Comparison of ENCODE assay signal across 24 mouse cellular contexts in genomic region chr5:134225110-134225901, GRCm38 (mm10). TPM values are rescaled to one million over a fixed set of nuclear protein-coding genes. Genes with fewer than 3 reads are reported as not detected.
DNase-seq lines count a peak whose midpoint lies in the region; ATAC-seq and TF ChIP-seq lines count a peak whose summit lies in the region.
"Had no signal": no experiment of that assay in that cellular context is flagged by ENCODE, and none has a peak within 500 bp of the region (broad histone marks: within the 10 kb centered on the region; RNA-seq: fewer than 3 reads in every experiment).

No protein-coding gene starts in this region.

- no peak overlapping the region for H3K4me3 ChIP-seq in thymus, adult 2 months (ENCODE audit: control insufficient read depth, insufficient read depth, low read length)
- H3K4me3 ChIP-seq: embryonic facial prominence, embryonic 13.5 days; forebrain, embryonic 15.5 days; heart, embryonic 10.5 days; hindbrain, embryonic 15.5 days; left cerebral cortex, adult 2 months; limb, embryonic 12.5 days; midbrain, embryonic 12.5 days; neural tube, embryonic 12.5 days had no signal

- no peaks in the 10 kb centered on the region for H3K27me3 ChIP-seq in thymus, adult 2 months (ENCODE audit: control insufficient read depth, insufficient read depth, low read length)
- H3K27me3 ChIP-seq: Patski had no signal

- no peak overlapping the region for H3K27ac ChIP-seq in thymus, adult 2 months (ENCODE audit: control insufficient read depth, insufficient read depth, low read length)
- H3K27ac ChIP-seq: embryonic facial prominence, embryonic 13.5 days; forebrain, embryonic 15.5 days; heart, embryonic 10.5 days; hindbrain, embryonic 15.5 days; kidney, postnatal 0 days; left cerebral cortex, adult 2 months; limb, embryonic 12.5 days; midbrain, embryonic 12.5 days; neural tube, embryonic 12.5 days had no signal

- peaks cover 54% of the 10 kb centered on the region for H3K4me1 ChIP-seq in thymus, adult 2 months (replicated peaks; ENCODE audit: control insufficient read depth, insufficient read depth, low read length)

- no peak for TF ChIP-seq CTCF in thymus, adult 2 months (IDR thresholded peaks at IDR 0.05; ENCODE audit: borderline replicate concordance, control insufficient read depth, extremely low read depth, insufficient read depth, low read length, poor library complexity)

- TF ChIP-seq POLR2A in thymus, adult 2 months (IDR thresholded peaks at IDR 0.05; ENCODE audit: control insufficient read depth, extremely low read depth, insufficient read depth, low read length, poor library complexity), result no peak

- DNase-seq in kidney, postnatal 14 days, result peak; percentile 45
- no peak for DNase-seq in kidney, adult 11 months
- peak; percentile 40 for DNase-seq in thymus, postnatal 14 days
- no peak for DNase-seq in thymus, adult 2 months
- no peak for DNase-seq in adrenal gland, postnatal 14 days
- no peak for DNase-seq in lung, postnatal 10 days
- DNase-seq: adrenal gland, adult 8-10 months; cerebellum, adult 11 months; cerebellum, postnatal 10 days; gastrocnemius, postnatal 36 days; lung, postnatal 36 days; right cerebral cortex, postnatal 4 days had no signal

- ATAC-seq in granulocyte monocyte progenitor cell, adult 5-6 weeks (replicated peaks; ENCODE audit: poor library complexity, severe bottlenecking), result peak; percentile 38
- ATAC-seq: forebrain, embryonic 15.5 days; intestine, embryonic 16.5 days; Patski had no signal

- WGBS in thymus, adult 2 months, result 46% methylated on average over 30 of the region's 30 CpGs

- no peaks in the 10 kb centered on the region for H3K36me3 ChIP-seq in thymus, adult 2 months (ENCODE audit: control insufficient read depth, insufficient read depth, low read length)
- H3K36me3 ChIP-seq: embryonic facial prominence, embryonic 13.5 days; forebrain, embryonic 15.5 days; heart, embryonic 10.5 days; hindbrain, embryonic 15.5 days; limb, embryonic 12.5 days; midbrain, embryonic 12.5 days; neural tube, embryonic 12.5 days had no signal

RNA-seq across cellular contexts. Expression of gene Ncf1, which starts 4.1 kb away (rescaled TPM):
- polyA plus RNA-seq in thymus, adult 2 months (2012; rRNA removed), result 28.6 and 35.9 TPM in 2 replicates
- 163 and 170 TPM in 2 replicates for total RNA-seq in granulocyte monocyte progenitor cell, adult 5-6 weeks (2014; fragmentation: Nextera tagmentation)
- total RNA-seq in granulocyte monocyte progenitor cell, adult 5-6 weeks (2017), result 165 and 177 TPM in 2 replicates
- 8.1 and 12.4 TPM in 2 replicates for total RNA-seq in adrenal gland, postnatal 14 days (2021)

RNA-seq across cellular contexts. Expression of gene Gtf2ird2, which starts 41.5 kb away (rescaled TPM):
- polyA plus RNA-seq in thymus, adult 2 months (2012; rRNA removed), result 9.7 and 9.9 TPM in 2 replicates
- total RNA-seq in granulocyte monocyte progenitor cell, adult 5-6 weeks (2014; fragmentation: Nextera tagmentation), result 1.3 and 15.1 TPM in 2 replicates
- total RNA-seq in granulocyte monocyte progenitor cell, adult 5-6 weeks (2017), result 3.9 and 5.0 TPM in 2 replicates
- 8.8 and 10.2 TPM in 2 replicates for total RNA-seq in adrenal gland, postnatal 14 days (2021)

RNA-seq across cellular contexts. Expression of gene Rcc1l, which starts 48.7 kb away (rescaled TPM):
- polyA plus RNA-seq in thymus, adult 2 months (2012; rRNA removed), result 18.0 and 20.4 TPM in 2 replicates
- 22.9 and 25.7 TPM in 2 replicates for total RNA-seq in granulocyte monocyte progenitor cell, adult 5-6 weeks (2014; fragmentation: Nextera tagmentation)
- 8.7 and 9.7 TPM in 2 replicates for total RNA-seq in granulocyte monocyte progenitor cell, adult 5-6 weeks (2017)
- total RNA-seq in adrenal gland, postnatal 14 days (2021), result 27.6 and 27.7 TPM in 2 replicates

Comparison
In these comparisons a context has a peak if more than half of its experiments do, and no peak if none do; other contexts are left out.
1. DNase-seq: peak in kidney, postnatal 14 days (single experiment) and thymus, postnatal 14 days (single experiment); none in kidney, adult 11 months (single experiment), thymus, adult 2 months (single experiment), adrenal gland, postnatal 14 days (single experiment) and lung, postnatal 10 days (single experiment).
2. RNA of gene Ncf1, which starts 4.1 kb away (total RNA-seq): 163 to 177 TPM in granulocyte monocyte progenitor cell, adult 5-6 weeks; 8.1 to 12.4 TPM in adrenal gland, postnatal 14 days; every median in the first group is over 10 times any median in the second.